Mouse (Mus musculus) erythroid progenitor cell, adult 5-6 weeks (primary cell): ENCODE results near the gene Inpp5k. TPM values are rescaled to one million over a fixed set of nuclear protein-coding genes. Genes with fewer than 3 reads are reported as not detected.

ENCODE experiments used
- ATAC-seq: replicated peaks from 2 replicates; pipeline ENCODE4 v1.8.0; 2016; ENCODE audit warnings: moderate number of reproducible peaks, mild to moderate bottlenecking, moderate TSS enrichment, inconsistent platforms; ENCODE audit not compliant: poor library complexity, low FRiP score, severe bottlenecking
- total RNA-seq, 2 experiments: library from RNA; stranded (forward) in 1 of 2; stranded (reverse) in 1 of 2; fragments of 150-400 nt in 1 of 2; fragments of 186-747, 209-891 nt in 1 of 2; gene quantifications; 2 replicates each; pipeline versions ENCODE4 v1.2.3 to v1.2.4; 2015 to 2017; ENCODE audit warnings: low replicate concordance in 2 of 2

The Inpp5k gene
- total RNA-seq (2015; ENCODE audit: low replicate concordance), result 36.8 and 78.8 TPM in 2 replicates
- total RNA-seq (2017; ENCODE audit: low replicate concordance), result 38.4 and 46.3 TPM in 2 replicates

DNA sequence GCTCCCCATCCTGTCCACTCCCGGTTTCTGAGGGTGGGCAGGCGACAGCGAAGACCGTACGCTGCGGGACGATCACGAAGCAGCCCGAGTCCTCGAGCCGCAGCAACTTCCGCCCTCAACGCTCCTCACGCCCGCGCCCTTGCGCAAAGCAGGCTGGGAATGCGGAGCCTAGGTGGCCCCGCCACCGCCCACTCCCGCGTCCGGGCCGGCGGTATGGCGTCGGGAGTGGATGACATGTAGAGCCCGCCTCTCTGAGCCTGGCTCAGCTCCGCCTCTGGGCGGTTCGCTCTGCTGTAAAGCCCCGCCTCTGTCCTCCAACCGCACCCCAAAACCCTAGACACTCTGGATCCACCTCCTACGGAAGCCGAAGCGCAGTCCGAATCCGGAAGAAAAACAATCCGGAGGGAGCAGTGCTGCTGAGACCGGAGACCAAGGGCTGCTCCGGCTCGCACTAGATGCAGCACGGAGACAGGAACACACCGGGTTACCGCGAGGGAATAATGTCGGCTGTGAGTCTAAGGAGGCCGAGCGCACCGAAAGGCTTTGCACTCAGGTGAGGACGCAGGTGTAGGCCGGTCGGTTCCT, at the start of gene Inpp5k:
Gene Inpp5k (plus strand): TSS at position 344 of the 585 bp plus-strand sequence.
- ATAC-seq, result peak; percentile 97

- ATAC-seq, result no peak
Observed at GRCm38 (mm10) chr11:75581495-75582149, 49.2 kb upstream of the Inpp5k start.

GRCm38 (mm10) chr11:75583521-75583920, 47.3 kb upstream of the Inpp5k start:
- ATAC-seq, result no peak

- ATAC-seq, result no peak
Observed at GRCm38 (mm10) chr11:75585061-75585460, 45.7 kb upstream of the Inpp5k start.

DNA sequence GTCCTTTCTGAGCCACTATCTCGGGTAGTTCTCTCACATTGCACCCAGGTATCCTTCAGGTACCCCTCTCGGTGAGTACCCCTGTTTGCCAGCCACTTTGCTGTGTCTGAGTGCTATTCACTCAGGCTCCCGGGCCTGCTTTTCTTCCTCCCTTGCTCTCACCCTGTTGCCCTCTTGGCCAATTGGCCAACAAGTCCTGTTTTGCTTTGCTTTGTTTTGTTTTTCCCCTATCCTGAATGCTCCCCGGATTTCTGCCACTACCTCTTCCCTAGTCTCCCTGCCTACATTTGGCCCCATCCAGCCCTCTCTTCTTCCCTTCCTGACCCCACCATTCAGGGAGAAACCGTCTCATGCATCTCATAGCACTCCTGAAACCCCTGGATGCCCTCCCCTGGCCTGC, 44.8 kb upstream of the Inpp5k start:
- no peak for ATAC-seq

DNA sequence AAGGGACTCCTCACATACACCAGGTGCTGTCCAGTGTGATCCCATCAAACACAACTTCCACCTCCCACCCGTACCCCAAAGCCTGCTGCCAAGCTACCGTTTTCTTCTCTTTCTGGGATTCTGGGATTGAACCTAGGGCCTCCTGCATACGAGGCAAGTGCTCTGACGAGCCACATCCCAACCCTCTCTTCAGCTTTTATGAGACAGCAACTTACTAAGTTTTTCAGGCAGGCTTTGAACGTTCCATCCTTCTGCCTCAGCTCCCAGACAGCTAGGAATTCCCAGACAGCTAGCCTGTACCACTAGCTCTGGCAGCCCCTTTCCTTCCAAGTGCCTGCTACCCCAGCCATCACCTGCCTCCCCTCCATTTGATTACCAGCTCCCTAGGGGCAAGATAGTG, 43.8 kb upstream of the Inpp5k start:
- ATAC-seq, result no peak

GRCm38 (mm10) chr11:75587493-75588284, 43.1 kb upstream of the Inpp5k start, which contains the start of gene Pitpna:
Gene Pitpna, plus strand, starts transcription at chr11:75588097.
- ATAC-seq, result peak; percentile 98

DNA sequence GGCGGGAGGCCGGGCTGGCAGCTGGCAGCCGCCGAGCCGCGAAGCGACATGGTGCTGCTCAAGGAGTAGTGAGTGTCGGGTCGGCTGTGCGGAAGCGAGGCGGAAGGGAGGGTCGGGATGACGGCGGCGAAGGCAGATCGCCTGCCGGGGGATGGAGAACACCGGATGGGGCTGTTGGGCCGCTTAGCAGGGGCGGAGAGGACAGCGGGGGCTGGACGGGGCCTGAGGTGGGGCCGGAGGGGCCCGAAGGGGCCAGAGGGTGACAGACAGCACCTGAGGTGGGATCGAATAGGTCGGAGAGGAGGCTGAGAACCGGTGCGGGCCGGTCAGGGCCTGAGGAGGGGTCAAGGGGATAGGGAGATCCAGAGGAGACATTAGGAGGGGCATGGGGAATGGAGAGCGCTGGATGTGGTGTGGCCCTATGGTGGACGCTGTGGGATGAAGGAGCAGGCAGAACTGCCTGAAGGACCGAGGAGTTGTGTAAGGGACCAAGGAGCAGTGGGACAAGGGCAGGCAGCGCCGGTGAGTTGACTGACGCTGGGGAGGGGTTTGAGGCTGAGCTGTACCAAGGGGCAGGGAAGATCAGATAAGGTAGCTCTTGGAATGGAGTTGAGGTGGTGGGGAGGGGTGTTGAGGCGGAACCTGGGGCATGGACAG, 42.4 kb upstream of the Inpp5k start:
- no peak for ATAC-seq

- no peak for ATAC-seq
Observed at GRCm38 (mm10) chr11:75592612-75593011, 38.2 kb upstream of the Inpp5k start.

- ATAC-seq, result no peak
Observed at GRCm38 (mm10) chr11:75594431-75594830, 36.4 kb upstream of the Inpp5k start.

DNA sequence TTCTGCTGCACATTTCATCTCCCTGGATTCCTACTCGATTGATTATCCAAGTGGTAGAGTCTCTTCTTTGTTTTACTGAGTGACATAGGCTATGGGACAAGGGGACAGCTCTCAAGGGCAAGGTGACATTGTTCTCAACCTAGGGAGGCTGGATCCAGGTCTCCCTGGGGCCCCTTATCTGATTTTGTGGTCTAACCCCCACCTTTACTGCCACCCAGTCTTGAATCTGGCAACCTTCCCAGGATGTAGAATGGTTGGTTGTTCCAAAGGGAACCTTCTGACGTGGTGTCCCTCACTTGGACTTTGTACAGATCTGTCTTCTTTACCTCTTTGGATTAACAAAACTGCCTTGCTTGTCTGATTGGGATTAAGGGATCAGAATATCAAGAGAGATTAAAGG, 35.4 kb upstream of the Inpp5k start:
- ATAC-seq, result no peak

DNA sequence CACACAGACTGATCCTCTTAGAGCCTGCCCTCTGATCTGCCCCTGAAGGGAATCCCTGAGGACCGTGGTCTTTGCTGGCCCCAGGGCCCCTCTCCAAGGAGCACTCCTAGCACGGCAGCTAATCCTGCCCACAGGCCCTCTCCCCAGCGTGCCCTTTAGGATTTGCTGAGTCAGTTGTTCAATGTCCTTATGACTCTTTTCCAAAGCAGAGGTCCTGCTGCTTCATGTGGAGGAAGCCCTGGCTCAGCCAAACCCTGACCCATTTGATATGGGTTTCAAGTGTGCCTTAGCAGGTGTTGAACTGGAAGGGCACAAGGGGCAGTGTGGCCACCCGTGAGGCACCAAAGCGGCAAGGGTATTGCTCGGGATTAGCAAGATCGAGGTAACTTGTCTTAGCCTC, 35.0 kb upstream of the Inpp5k start:
- no peak for ATAC-seq

- ATAC-seq, result no peak
Observed at GRCm38 (mm10) chr11:75596726-75597255, 34.0 kb upstream of the Inpp5k start.

- no peak for ATAC-seq
Observed at GRCm38 (mm10) chr11:75598004-75598403, 32.8 kb upstream of the Inpp5k start.

DNA sequence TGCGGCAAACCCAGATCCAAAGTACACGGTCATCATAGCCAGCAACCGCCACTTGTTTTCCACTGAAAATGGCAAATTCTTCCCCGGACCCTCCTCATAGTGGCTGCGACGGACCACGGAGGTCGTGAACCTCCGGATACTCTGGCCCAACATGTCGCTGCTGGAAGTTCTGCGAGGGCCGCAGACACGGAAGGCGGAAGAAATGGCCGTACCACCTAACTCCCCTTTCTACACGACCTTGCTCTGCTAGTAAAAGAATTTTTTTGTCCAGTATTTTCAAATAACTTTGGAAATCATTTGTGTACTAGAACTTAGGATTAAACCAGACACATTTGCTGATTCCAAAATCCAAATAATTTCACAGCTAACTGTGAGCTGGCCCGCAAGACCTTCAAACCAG, 31.0 kb upstream of the Inpp5k start:
- ATAC-seq, result 0 out of 2 replicates have a peak, but pooled peaks have one; percentile 48

GRCm38 (mm10) chr11:75604826-75605225, 26.0 kb upstream of the Inpp5k start:
- ATAC-seq, result no peak

DNA sequence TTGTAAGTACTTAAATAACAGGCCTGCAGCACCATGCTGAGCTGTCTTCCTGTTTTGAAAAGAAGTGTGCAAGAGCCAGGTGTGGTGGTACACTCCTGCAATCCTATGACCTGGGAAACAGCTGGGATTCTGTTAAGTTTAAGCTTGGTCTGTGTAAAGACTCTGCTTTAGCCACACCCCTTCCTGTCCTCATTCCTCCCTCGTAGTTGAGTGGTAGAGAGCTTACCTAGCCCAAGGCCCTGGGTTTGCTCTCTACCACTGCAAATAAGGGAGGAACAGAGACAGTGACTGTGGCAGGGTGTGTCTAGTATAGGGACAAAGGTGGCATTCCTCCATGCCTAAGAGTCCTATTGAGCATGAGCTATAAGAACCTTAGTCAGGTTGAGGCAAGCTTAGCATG, 25.5 kb upstream of the Inpp5k start:
- ATAC-seq, result no peak

- ATAC-seq, result no peak
Observed at GRCm38 (mm10) chr11:75608776-75609175, 22.0 kb upstream of the Inpp5k start.

DNA sequence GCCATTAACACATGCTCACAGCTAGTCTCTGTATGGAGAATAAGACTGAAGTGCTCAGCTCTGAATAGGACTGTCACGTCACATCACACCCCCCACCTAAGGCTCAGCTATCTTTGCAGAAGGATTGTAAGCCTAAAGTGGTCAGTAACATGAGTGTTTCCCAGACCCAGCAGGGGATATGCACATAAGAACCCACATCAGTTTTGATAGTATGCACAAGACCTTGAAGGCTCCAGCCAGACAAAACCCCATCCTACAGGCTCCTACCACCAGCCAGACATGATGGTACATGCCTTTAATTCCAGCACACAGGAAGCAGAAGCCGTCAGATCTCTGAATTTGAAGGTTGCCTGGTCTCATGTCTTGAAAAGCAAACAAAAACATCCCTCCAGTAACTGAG, 20.8 kb upstream of the Inpp5k start:
- no peak for ATAC-seq

DNA sequence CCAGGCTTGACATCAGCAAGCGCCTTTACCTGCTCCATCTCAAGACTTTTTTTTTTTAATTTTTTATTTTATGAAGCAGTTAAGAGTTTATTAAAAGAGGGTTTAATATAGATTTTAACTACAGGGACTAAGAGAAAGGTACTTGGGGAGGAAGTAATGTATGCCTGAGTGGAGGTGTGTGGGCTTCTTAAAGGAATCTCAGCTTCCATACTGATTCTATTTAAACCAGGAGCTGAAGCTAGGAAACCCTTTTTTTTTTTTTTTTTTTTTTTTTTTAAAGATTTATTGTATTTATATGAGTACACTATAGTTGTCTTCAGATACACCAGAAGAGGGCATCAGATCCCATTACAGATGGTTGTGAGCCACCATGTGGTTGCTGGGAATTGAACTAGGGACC, 16.0 kb upstream of the Inpp5k start:
- ATAC-seq, result no peak
